Mouse (Mus musculus): ENCODE measurements around the gene Slc44a5.

- TF ChIP-seq POLR2A (IDR thresholded peaks at IDR 0.05; ENCODE audit: borderline replicate concordance, extremely low read depth, low read depth, low read length) = no peak
- no peak for TF ChIP-seq CTCF (IDR thresholded peaks at IDR 0.05; ENCODE audit: insufficient read depth, low read length)
Measured at GRCm38 (mm10) chr3:153940021-153940420, 33.2 kb upstream of the Slc44a5 start.
